Mouse (Mus musculus): Measurements from ENCODE around the gene Cstl1. TPM values are rescaled to one million over a fixed set of nuclear protein-coding genes. Genes with fewer than 3 reads are reported as not detected.
"Not testable (repeated sequence)": the region's sequence is repeated elsewhere in the genome, so short reads cannot be mapped to it uniquely, and the experiment has no call there.

The Cstl1 gene
- under 1 TPM in 1 of 2 experiments, not detected in 1; 0.71 TPM for total RNA-seq (2021)
- long read RNA-seq, partial matches to known transcripts = 0 of 1 reads
- long read RNA-seq, other reads (novel, unspliced or antisense) = 1 of 1 reads

GRCm38 (mm10) chr2:148750058-148750457, at the start of gene Cstl1:
Gene Cstl1 (plus strand): TSS chr2:148750358.
- DNase-seq (ENCODE audit: low spot score in 2 of 2) = no peak

- DNase-seq (ENCODE audit: low spot score in 2 of 2) = peak in 1 of 2 experiments; percentile 11
Measured at GRCm38 (mm10) chr2:148706409-148707201, 43.6 kb upstream of the Cstl1 start.

- DNase-seq (ENCODE audit: low spot score in 2 of 2) = no peak
Measured at GRCm38 (mm10) chr2:148707202-148707530, 43.0 kb upstream of the Cstl1 start.

GRCm38 (mm10) chr2:148712326-148712725, 37.8 kb upstream of the Cstl1 start:
- DNase-seq (ENCODE audit: low spot score in 2 of 2) = no peak

GRCm38 (mm10) chr2:148717072-148717471, 33.1 kb upstream of the Cstl1 start:
- DNase-seq (ENCODE audit: low spot score in 2 of 2) = no peak

- no peak for DNase-seq (ENCODE audit: low spot score in 2 of 2)
Measured at GRCm38 (mm10) chr2:148719271-148719995, 30.7 kb upstream of the Cstl1 start.

- DNase-seq (ENCODE audit: low spot score in 2 of 2) = peak; percentile 37 to 49
Measured at GRCm38 (mm10) chr2:148731614-148732326, 18.4 kb upstream of the Cstl1 start.

- DNase-seq (ENCODE audit: low spot score in 2 of 2) = peak; percentile 92 to 93
Measured at GRCm38 (mm10) chr2:148732327-148733000, 17.7 kb upstream of the Cstl1 start, which contains the start of gene Napb. Gene Napb (minus strand): TSS chr2:148732467.

- peak; percentile 14 to 30 for DNase-seq (ENCODE audit: low spot score in 2 of 2)
Measured at GRCm38 (mm10) chr2:148743001-148743400, 7.2 kb upstream of the Cstl1 start.

- no peak for DNase-seq (ENCODE audit: low spot score in 2 of 2)
Measured at GRCm38 (mm10) chr2:148743846-148744407, 6.2 kb upstream of the Cstl1 start.

GRCm38 (mm10) chr2:148751893-148752813, 2.0 kb downstream of the Cstl1 start:
- DNase-seq (ENCODE audit: low spot score in 2 of 2) = peak; percentile 72 to 81

- DNase-seq (ENCODE audit: low spot score in 2 of 2) = no peak
Measured at GRCm38 (mm10) chr2:148754310-148754846, 4.2 kb downstream of the Cstl1 start.

GRCm38 (mm10) chr2:148763648-148764388, 13.7 kb downstream of the Cstl1 start:
- no peak for DNase-seq (ENCODE audit: low spot score in 2 of 2)

GRCm38 (mm10) chr2:148771397-148771796, 21.2 kb downstream of the Cstl1 start, which contains the start of gene Cst11:
Gene Cst11 (minus strand): TSS chr2:148771497.
- not testable (repeated sequence) for DNase-seq (ENCODE audit: low spot score in 2 of 2)

- no peak for DNase-seq (ENCODE audit: low spot score in 2 of 2)
Measured at GRCm38 (mm10) chr2:148781709-148782108, 31.6 kb downstream of the Cstl1 start, which contains the start of gene 8030411F24Rik. Gene 8030411F24Rik (plus strand): TSS chr2:148782009.

- no peak for DNase-seq (ENCODE audit: low spot score in 2 of 2)
Measured at GRCm38 (mm10) chr2:148789142-148789541, 39.0 kb downstream of the Cstl1 start, which contains the start of gene Cst12. Gene Cst12 (plus strand): TSS chr2:148789361.

GRCm38 (mm10) chr2:148798485-148798884, 48.3 kb downstream of the Cstl1 start, which contains the start of gene Cst8:
Gene Cst8 (plus strand): TSS chr2:148798785.
- DNase-seq (ENCODE audit: low spot score in 2 of 2) = no peak

- DNase-seq (ENCODE audit: low spot score in 2 of 2) = peak in 1 of 2 experiments; percentile 10
Measured at GRCm38 (mm10) chr2:148801491-148801921, 51.3 kb downstream of the Cstl1 start.
